Mouse (Mus musculus) brain, embryonic 14.5 days (tissue): Measurements from ENCODE around the gene Gjb5.

Source experiments
- CTCF ChIP-seq: fragments of 200-500 bp; IDR thresholded peaks from 2 replicates; pipeline ENCODE4 v1.5.1; 2012; ENCODE audit warnings: inconsistent platforms, mild to moderate bottlenecking, moderate library complexity, borderline replicate concordance; ENCODE audit not compliant: insufficient read depth, insufficient read length; ENCODE audit errors: extremely low read depth
- POLR2A ChIP-seq: fragments of 200-500 bp; IDR thresholded peaks from 2 replicates; pipeline ENCODE4 v1.6.1; 2012; ENCODE audit warnings: mild to moderate bottlenecking, inconsistent platforms, borderline replicate concordance; ENCODE audit not compliant: poor library complexity, insufficient read depth, insufficient read length, severe bottlenecking; ENCODE audit errors: extremely low read depth

DNA sequence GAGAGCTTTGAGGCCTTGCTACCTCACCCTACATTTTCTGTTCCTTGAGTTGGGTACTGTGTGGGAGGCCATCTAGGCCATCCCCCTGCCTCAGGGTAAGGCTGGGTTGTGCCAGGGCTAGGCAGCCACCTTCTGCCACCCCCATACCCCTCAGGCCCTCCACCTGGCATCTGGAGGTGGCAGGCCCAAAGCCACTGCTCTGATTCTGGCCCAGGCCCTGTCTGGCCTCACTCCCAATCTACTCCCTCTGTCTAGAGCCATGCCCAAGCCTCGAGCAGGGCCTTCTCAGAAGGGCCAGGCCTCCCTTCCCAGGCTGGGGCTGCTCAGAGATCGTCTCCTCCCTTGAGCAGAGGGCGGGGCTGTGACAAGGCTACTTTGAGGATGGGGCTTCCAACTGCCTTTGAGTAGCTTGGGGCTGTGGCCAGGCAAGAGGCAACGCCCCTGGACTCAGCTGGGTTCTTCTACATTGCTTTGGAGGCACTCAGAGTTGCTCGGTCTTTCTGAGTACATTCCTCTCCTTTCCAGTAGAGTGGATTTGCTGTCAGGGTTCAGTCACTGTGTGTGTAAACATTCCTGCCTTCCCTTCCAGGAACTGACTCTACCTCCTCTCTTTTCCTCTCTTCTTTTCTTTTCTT, 23.0 kb downstream of the Gjb5 start:
- TF ChIP-seq POLR2A (no peak), CTCF (no peak)
